Mouse (Mus musculus) hindlimb bud, embryonic 11.5 days (tissue): ENCODE measurements around the gene Eml1.

Experiments used
- DNase-seq: peaks from one replicate; pipeline ENCODE4 v3.0.0-alpha.2; 2012; ENCODE audit warnings: low read depth, low spot score; ENCODE audit errors: extremely low spot score

The Eml1 gene

DNA sequence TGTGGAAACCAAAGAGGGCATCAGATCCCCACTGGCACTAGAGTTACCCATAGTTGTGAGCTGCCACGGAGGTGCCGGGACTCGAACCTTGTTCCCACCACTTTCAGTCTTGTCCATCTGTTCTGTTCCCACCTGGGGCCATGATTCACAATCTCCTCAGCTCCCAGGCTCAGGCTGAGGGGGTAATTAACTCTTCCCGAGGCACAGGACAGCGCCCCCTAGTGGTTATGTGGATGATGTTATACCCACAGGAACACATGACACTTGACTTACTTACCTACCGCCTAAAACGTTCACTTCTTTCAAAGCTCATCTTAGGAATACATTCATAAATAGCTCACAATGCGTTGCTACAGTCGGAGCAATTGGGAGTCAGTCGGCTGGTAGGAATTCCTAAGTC lies 165.7 kb downstream of the Eml1 start:
- DNase-seq: no peak

DNA sequence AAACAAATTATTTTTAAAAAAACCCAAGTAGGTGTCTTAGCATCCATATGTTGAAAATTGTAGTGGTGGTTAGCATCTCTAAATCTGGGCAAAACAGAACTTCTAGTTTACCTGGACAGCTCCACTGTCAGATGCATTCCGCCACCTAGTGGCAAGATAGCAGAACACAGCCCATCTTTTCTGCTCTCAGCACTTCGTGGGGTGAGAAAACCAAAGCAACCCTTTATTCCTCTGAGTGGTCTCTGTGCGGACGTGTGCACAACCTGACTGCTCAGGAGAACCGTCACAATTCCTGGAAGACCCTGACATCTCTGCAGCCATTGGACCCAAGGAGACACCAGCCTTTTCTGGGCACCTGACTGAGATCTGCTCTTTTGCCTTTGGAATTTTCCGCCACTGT lies 170.3 kb downstream of the Eml1 start:
- DNase-seq: no peak

DNA sequence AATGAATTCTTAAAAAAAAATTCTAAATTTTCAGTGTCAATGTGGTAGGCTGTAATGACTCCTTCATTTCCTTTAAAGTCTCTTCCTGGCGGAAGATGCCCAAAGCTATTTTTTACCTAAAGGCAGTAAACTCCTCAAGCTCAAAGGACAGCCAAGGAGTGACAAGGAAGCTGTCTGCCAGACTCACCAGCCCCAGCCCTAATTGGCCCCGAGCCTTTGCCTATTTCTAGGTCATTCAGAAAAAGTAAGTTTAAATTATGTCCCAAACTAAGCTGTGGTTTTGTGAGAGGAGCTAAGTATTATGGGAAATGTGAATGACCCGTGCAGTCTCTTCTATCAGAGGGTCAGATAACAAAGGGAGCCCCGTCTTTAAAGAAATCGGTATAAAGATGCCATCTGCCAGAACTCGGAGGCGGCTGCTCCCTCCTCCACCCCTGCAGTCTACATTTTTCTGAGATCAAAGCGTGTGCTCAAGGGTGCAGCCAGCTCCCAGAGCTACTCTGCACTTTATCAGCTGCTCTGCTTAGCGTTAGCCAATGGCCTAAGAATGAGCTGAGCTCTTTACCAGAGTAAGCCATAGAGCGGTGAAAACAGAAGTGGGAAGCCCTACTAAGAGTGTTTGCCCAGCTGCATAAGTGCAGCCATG lies 175.9 kb downstream of the Eml1 start:
- DNase-seq: no peak

DNA sequence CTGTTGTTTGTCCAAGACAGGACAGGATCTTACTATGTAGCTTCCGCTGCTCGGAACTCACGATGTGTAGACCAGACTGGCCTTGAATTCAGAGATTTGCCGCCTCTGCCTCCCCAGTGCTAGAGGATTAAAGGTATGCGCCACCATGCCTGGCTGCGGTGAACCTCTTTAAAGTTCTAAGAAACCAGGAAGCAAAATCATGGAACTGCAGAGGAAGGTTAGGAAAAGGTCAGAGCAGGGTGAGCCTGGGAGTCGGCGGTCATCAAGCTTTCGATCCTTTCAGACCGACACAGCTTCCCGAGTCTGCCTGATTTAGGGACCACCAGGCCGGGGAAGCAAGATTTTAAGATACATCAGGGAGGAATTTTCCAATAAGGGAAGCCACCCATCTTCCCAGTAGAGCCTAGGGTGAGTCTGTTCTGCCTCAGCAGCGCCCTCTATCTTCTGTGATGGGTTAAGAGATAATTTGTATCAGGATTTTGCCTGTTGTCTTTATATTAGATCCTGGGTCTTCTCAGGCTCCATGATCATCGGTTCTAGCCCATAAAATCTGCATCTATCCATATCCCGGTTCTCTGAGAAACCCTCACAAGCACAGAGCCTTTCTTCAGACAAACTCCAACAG lies 176.6 kb downstream of the Eml1 start:
- no peak for DNase-seq

DNA sequence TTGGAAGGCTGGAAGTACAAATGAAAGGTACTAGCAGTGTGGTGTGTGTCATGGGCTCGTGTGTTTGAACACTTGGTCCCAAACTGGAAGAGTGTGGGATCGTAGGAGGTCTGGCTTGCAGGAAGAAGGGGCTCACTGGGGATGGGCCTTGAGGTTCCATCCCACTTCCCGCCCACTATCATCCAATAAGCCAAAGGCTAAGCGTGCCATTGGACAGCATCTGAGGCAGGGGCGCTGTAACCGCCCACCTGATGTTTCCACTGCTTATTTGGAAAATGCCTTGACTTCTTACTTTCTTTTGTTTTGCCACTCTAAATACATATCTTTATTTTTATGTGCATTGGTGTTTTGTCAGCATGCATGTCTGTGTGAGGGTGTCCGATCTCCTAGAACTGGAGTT lies 181.0 kb downstream of the Eml1 start:
- no peak for DNase-seq

DNA sequence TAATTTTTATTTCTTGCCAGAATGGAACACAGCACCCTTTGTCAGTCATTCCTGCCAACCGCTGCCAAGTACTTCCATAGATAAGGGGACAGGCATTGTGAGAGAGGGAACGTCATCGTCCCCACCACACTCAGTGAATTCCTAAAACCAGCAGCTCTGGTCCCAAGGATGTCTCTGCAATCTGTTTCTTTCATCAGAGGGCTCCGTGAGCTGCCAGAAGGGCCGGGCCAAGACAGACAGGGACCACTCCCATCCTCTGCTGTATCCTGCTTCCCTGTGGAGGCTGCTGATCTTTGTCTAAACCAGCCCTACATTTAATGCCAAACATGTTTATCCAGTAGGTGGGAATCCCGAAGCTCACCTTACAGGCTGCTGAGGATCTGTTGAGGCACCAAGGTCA lies 182.3 kb downstream of the Eml1 start:
- DNase-seq: no peak

DNA sequence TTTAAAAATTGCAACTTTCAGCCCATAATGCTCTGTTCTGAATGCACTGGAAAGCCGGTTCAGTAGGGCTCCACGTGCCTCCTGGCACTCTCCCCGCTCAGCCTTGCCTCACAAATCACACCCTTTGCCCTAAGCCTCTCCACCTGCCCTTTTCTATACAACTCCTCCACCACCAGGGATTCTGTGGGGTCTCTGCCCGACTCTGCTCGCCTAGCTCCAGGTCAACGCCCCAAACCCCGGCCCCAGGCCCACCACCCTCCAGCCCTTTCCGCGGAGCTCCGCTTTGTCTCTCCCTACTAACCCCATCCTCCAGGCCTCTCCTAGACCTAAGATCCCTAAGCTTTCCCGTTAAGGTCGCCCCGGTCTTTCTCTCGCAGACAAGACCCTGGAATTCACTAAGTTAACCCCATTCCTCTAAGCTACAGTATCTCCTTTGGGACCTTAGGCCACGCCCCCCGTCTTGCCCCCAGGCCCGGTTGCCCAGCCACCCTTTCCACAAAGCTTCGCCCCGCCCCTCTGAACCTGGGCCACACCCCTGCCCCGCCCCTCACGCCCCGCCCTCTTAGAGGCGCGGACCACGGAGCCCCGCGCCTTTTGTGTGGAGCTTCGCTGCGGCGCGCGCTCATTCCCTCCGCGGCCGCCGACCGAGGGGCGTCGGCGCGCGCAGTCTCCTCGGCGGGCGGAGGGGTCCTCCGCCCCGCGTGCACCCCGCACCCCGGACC lies 183.5 kb downstream of the Eml1 start, which contains the start of gene Evl:
Gene Evl, plus strand, starts transcription at position 601 of the 722 bp plus-strand sequence.
- peak; percentile 68 for DNase-seq

DNA sequence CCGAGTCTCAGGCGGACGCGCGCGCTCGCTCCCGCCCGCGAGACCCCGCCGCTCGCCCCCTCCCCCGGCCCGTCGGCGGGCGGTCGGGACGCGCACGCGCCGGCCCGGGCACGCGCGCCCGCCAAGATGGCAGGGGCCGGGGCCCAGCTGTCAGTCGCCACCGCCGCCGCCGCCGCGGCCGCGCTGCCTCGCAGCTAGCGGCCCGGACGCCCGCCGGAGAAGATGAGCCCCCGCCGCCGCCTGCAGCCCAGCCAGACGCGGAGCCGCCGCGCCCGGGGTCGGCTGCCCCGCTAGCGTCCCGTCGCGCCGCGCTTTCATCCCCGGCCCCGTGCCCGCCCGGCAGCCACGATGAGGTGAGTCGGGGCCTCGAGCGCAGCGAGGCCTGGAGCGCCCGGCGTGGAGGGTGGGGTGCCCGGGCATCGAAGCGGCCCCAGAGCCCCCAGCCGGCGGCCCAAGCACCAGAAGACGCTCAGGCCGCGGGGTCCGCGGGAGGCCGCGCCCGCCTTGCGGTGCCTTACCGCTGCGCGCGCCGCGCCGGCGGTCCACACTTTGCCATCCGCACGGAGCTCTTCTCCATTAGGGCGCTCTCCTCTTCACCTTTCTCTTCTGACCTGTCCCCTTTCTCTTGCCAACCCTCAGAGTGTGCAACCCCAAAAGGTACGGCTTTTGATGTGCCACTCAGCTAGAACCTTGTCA lies 184.3 kb downstream of the Eml1 start:
- DNase-seq: no peak

DNA sequence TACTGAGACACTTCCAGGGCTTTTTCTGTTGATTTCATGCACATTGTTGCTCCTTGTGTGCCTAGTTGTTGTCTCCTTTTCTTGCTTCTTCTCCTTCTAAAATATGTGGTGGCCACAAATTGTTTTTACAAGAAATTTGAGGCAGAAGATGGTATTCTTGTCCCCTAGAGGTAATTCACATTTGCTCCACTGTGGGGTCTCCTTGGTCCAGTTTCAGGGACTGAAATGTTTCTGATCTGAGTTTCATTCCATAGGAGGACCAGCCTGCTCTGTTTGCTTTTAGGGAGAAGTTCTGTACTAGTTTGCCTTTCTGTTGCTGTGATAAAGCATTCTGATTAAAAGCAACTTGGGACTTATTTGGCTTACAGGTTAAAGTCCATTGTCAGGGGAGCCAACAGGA lies 187.4 kb downstream of the Eml1 start:
- DNase-seq: no peak

DNA sequence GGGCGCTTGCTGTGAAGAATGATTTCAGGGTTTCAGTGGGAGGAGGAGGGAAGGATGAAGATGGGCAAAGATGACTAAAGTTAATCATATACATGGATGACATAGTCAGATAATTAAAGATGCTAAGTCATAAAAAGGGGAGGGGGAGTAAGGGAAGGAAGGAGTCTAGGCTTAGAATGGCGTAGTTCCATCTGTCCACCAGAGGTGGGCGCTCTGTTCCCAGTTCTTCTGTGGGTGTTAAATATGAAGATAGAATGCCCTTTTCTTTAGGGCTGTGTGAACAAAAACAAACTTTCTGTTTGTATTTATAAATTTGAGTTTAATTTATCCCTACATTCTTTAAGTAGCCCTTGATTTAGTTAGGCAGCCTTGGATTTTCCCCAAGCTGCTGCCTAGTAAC lies 192.5 kb downstream of the Eml1 start:
- DNase-seq: no peak

DNA sequence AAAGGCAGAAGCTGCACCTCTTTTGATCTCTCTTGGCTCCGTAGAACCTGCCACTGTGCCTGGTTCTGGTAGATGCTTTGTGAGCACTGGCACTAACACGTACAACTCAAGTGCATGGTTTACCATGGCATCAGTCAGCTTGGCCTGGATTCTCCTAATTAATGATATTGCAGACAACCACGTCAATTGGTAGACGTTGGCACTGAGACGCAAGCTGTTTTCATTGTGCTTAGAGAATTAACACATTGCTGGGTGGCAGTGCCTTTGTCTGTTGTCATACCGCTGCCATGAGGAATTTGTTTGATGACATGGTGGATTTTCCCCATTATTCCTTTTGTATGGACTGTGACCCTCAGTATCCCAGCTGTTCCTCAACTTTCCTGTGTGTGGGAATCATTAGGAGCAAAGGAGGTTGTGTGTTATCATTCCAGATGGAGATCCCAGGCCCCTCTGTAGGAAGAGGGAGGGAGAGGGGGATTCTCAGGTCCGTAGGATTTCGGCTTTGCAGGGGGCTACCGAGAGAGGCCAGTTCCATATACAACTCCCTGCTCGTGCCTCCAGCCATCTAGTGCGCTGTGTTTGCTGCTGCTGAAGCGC lies 194.3 kb downstream of the Eml1 start:
- DNase-seq: no peak

DNA sequence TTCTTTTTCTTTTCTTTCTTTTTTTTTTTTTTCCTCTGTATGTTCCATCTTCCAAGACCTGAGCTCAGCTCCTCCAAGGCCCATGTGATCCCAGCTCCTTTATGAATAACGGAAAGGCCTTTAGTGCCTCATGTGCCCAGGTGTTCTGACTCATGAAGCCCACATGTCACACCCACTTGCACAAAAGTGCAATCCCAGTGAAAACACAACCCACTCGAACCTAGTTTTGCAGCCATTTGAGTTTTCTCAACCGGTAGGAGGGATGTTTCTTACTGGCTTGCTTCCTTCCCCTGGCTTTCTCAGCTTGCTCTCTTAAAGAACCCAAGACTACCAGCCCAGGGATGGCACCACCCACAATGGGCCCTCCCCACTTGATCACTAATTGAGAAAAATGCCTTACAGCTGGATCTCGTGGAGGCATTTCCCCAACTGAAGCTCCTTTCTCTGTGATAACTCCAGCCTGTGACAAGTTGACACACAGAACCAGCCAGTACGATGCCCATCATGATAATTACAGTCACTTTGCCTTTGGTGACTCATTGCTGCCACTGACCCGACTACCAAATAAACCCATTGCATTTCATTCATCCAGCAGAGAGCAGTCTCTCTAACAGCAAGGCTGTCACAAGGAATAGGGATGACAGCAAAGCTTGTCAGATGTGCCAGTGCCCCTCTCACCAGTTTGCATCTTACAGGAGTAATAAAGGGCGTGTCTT lies 208.6 kb downstream of the Eml1 start:
- DNase-seq: no peak

DNA sequence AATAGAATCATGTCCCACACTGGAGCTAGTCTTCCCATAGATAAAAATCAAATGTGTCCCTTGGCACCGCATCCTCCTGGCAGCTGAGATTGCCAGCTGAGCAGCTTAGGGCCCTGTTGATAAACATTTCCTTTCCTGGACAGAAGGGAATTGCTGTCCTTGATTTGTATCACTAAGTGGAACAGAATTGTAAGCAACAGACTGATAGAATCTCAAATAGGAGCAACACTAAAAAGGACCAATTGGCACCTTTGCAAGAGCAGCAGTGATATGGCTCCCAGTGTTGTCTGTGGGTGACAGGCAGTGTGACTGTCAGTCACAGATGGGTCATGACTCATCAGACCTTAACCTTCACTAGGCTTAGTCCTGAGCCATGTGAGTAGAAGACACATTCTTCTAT lies 213.0 kb downstream of the Eml1 start:
- DNase-seq: no peak
